Mouse (Mus musculus): ENCODE data around the gene Ror2. TPM values are rescaled to one million over a fixed set of nuclear protein-coding genes. Genes with fewer than 3 reads are reported as not detected.

Ror2 gene
- total RNA-seq, 1 experiment = 15.1 TPM

DNA sequence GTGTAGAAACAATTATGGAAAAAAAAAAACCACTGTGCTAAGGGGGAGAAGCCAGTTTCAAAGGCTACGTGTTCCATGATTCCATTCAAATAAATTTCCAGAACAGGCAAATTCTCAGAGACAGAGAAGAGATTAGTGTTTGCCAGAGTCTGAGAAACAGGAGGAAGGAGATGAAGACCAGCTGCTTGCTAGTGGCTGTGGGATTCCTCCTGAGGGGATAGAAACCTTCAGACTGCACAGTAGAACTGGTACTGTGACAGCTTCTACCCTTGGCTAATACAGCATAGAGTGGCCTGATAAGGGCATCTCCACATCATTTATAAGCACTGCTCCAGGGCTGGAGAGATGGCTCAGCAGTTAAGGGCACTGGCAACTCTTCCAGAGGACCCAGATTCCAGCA lies 11.2 kb downstream of the Ror2 start:
- no peaks in the 10 kb centered on the region for H3K9me3 ChIP-seq (ENCODE audit: control insufficient read depth, insufficient read depth, low read depth, low read length)
- in situ Hi-C loops (cut with MboI; ENCODE audit: low sequenced_read_pairs in 2 of 2, unreplicated experiment in 2 of 2) = no loop called here
- no peak for DNase-seq (ENCODE audit: low read depth, low spot score)
- H3K4me1 ChIP-seq (ENCODE audit: control insufficient read depth in 2 of 2, insufficient read depth in 2 of 2, low read length in 2 of 2, poor library complexity in 1 of 2) = no peaks in the 10 kb centered on the region
- H3K27ac ChIP-seq (ENCODE audit: insufficient read depth, low read depth, low read length, poor library complexity, severe bottlenecking) = no peak overlapping the region
- H3K9ac ChIP-seq (ENCODE audit: insufficient read depth, low read depth, low read length, poor library complexity, severe bottlenecking) = no peak overlapping the region
- no peak overlapping the region for H3K4me3 ChIP-seq (ENCODE audit: insufficient read depth in 1 of 2, low read depth in 1 of 2, low read length in 2 of 2, poor library complexity in 1 of 2, severe bottlenecking in 1 of 2)
- H3K36me3 ChIP-seq (ENCODE audit: control insufficient read depth, insufficient read depth, low read length, poor library complexity, severe bottlenecking) = no peaks in the 10 kb centered on the region
- no peak for TF ChIP-seq ZNF384 (IDR thresholded peaks at IDR 0.05; ENCODE audit: low read depth, low read length)
- TF ChIP-seq ZC3H11A (IDR thresholded peaks at IDR 0.05; ENCODE audit: borderline replicate concordance, low read depth, low read length) = no peak
- TF ChIP-seq CHD2 (IDR thresholded peaks at IDR 0.05; ENCODE audit: low read depth, low read length) = no peak
- no peak for TF ChIP-seq MAFK (IDR thresholded peaks at IDR 0.05; ENCODE audit: insufficient read depth, low read depth, low read length)
- TF ChIP-seq HCFC1 (IDR thresholded peaks at IDR 0.05; ENCODE audit: borderline replicate concordance, insufficient read depth, low read length) = no peak

DNA sequence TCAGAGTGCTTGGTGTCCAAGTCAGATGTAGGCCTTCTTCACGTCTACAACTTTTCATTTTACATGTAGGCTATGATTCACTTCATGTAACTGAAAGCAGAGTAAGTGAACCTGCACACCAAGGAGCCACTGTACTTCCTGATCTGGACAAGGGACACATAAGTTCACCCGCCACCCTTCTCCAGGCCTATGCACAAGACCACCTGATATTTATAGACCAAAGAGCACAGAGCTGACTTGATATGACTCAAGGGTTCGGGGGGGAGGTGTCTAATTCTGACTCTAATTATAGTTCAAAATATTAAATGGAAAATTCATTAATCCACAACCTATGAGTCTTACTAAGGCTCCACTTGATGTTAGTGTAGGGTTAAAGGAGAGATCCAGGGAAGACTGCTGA lies 14.3 kb downstream of the Ror2 start:
- no peak overlapping the region for H3K4me3 ChIP-seq (ENCODE audit: insufficient read depth in 1 of 2, low read depth in 1 of 2, low read length in 2 of 2, poor library complexity in 1 of 2, severe bottlenecking in 1 of 2)
- in situ Hi-C loops (cut with MboI; ENCODE audit: low sequenced_read_pairs in 2 of 2, unreplicated experiment in 2 of 2) = no loop called here
- no peaks in the 10 kb centered on the region for H3K36me3 ChIP-seq (ENCODE audit: control insufficient read depth, insufficient read depth, low read length, poor library complexity, severe bottlenecking)
- H3K27ac ChIP-seq (ENCODE audit: insufficient read depth, low read depth, low read length, poor library complexity, severe bottlenecking) = no peak overlapping the region
- TF ChIP-seq HCFC1 (IDR thresholded peaks at IDR 0.05; ENCODE audit: borderline replicate concordance, insufficient read depth, low read length) (no peak), MAFK (IDR thresholded peaks at IDR 0.05; ENCODE audit: insufficient read depth, low read depth, low read length) (no peak), CHD2 (IDR thresholded peaks at IDR 0.05; ENCODE audit: low read depth, low read length) (no peak), ZNF384 (IDR thresholded peaks at IDR 0.05; ENCODE audit: low read depth, low read length) (no peak), ZC3H11A (IDR thresholded peaks at IDR 0.05; ENCODE audit: borderline replicate concordance, low read depth, low read length) (no peak)
- H3K9me3 ChIP-seq (ENCODE audit: control insufficient read depth, insufficient read depth, low read depth, low read length) = no peaks in the 10 kb centered on the region
- no peak for DNase-seq (ENCODE audit: low read depth, low spot score)
- H3K9ac ChIP-seq (ENCODE audit: insufficient read depth, low read depth, low read length, poor library complexity, severe bottlenecking) = no peak overlapping the region
- peaks cover 0 to 3% of the 10 kb centered on the region in 2 experiments; a peak in 1 of 4 replicates for H3K4me1 ChIP-seq (ENCODE audit: control insufficient read depth in 2 of 2, insufficient read depth in 2 of 2, low read length in 2 of 2, poor library complexity in 1 of 2)

DNA sequence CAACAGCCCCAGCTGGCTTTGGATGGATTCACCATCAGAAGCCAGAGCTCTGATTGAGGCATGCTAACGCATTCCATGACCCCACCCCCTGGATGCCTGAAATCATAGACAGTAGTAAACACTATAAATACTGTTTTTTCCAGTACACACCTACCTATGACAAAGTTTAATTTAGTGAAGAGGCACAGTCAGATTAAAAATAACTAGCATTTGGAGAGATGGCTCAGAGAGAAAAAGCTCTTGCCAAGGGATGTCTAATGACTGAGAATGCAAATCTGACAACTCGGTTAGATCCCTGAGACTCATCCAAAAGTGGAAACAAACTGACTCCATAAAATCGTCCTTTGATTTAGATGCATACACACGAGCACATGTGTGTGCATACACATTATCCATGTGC lies 15.4 kb downstream of the Ror2 start:
- H3K27ac ChIP-seq (ENCODE audit: insufficient read depth, low read depth, low read length, poor library complexity, severe bottlenecking) = no peak overlapping the region
- no peaks in the 10 kb centered on the region for H3K36me3 ChIP-seq (ENCODE audit: control insufficient read depth, insufficient read depth, low read length, poor library complexity, severe bottlenecking)
- H3K9ac ChIP-seq (ENCODE audit: insufficient read depth, low read depth, low read length, poor library complexity, severe bottlenecking) = no peak overlapping the region
- in situ Hi-C loops (cut with MboI; ENCODE audit: low sequenced_read_pairs in 2 of 2, unreplicated experiment in 2 of 2) = no loop called here
- no peak for DNase-seq (ENCODE audit: low read depth, low spot score)
- TF ChIP-seq ZC3H11A (IDR thresholded peaks at IDR 0.05; ENCODE audit: borderline replicate concordance, low read depth, low read length) (no peak), ZNF384 (IDR thresholded peaks at IDR 0.05; ENCODE audit: low read depth, low read length) (no peak), MAFK (IDR thresholded peaks at IDR 0.05; ENCODE audit: insufficient read depth, low read depth, low read length) (no peak), HCFC1 (IDR thresholded peaks at IDR 0.05; ENCODE audit: borderline replicate concordance, insufficient read depth, low read length) (no peak), CHD2 (IDR thresholded peaks at IDR 0.05; ENCODE audit: low read depth, low read length) (no peak)
- H3K4me3 ChIP-seq (ENCODE audit: insufficient read depth in 1 of 2, low read depth in 1 of 2, low read length in 2 of 2, poor library complexity in 1 of 2, severe bottlenecking in 1 of 2) = no peak overlapping the region
- H3K9me3 ChIP-seq (ENCODE audit: control insufficient read depth, insufficient read depth, low read depth, low read length) = no peaks in the 10 kb centered on the region
- peaks cover 0 to 3% of the 10 kb centered on the region in 2 experiments; a peak in 1 of 4 replicates for H3K4me1 ChIP-seq (ENCODE audit: control insufficient read depth in 2 of 2, insufficient read depth in 2 of 2, low read length in 2 of 2, poor library complexity in 1 of 2)

DNA sequence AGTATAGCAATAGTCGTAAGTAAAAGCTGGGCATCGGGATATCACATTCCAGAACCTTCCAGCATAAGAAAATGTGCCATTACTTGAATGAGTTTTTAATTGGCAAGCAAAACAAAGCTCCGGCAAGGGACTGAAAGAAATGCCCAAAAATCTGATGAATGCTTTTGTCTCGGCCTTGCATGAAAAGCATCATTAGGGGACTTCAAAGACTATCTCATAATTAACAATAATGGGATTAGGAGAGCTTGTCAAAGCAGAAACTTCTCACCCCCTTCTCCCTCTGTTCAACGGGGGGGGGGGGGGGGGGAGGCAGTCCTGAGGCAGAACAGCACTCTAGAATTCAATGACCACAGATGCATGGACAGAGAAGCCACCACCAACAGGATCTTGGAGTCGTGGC lies 17.4 kb downstream of the Ror2 start:
- H3K36me3 ChIP-seq (ENCODE audit: control insufficient read depth, insufficient read depth, low read length, poor library complexity, severe bottlenecking) = no peaks in the 10 kb centered on the region
- H3K27ac ChIP-seq (ENCODE audit: insufficient read depth, low read depth, low read length, poor library complexity, severe bottlenecking) = no peak overlapping the region
- TF ChIP-seq ZC3H11A (IDR thresholded peaks at IDR 0.05; ENCODE audit: borderline replicate concordance, low read depth, low read length) (no peak), ZNF384 (IDR thresholded peaks at IDR 0.05; ENCODE audit: low read depth, low read length) (no peak), HCFC1 (IDR thresholded peaks at IDR 0.05; ENCODE audit: borderline replicate concordance, insufficient read depth, low read length) (no peak), MAFK (IDR thresholded peaks at IDR 0.05; ENCODE audit: insufficient read depth, low read depth, low read length) (no peak), CHD2 (IDR thresholded peaks at IDR 0.05; ENCODE audit: low read depth, low read length) (no peak)
- DNase-seq (ENCODE audit: low read depth, low spot score) = no peak
- H3K9ac ChIP-seq (ENCODE audit: insufficient read depth, low read depth, low read length, poor library complexity, severe bottlenecking) = no peak overlapping the region
- H3K4me1 ChIP-seq (ENCODE audit: control insufficient read depth in 2 of 2, insufficient read depth in 2 of 2, low read length in 2 of 2, poor library complexity in 1 of 2) = peaks cover 0 to 3% of the 10 kb centered on the region in 2 experiments; a peak in 1 of 4 replicates
- no peaks in the 10 kb centered on the region for H3K9me3 ChIP-seq (ENCODE audit: control insufficient read depth, insufficient read depth, low read depth, low read length)
- in situ Hi-C loops (cut with MboI; ENCODE audit: low sequenced_read_pairs in 2 of 2, unreplicated experiment in 2 of 2) = no loop called here
- H3K4me3 ChIP-seq (ENCODE audit: insufficient read depth in 1 of 2, low read depth in 1 of 2, low read length in 2 of 2, poor library complexity in 1 of 2, severe bottlenecking in 1 of 2) = no peak overlapping the region

DNA sequence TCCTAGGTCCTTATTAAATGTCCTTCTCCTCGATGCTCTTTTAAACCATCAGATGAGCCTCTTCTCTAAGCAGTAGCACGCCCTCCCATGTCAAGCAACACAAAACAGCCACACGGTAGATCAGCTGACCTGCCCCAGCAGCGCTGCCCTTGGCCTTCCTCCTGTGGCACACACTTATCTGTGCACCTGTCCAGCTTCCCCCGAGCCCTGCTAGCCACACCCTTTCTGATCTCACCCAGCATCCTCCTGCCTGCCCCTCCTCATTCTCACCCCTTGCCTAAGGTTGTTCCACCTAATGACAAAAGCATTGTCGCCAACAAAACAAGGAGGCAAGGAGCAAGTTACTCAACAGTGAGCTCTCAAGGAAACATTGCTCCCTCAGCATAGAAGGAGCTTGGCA lies 18.1 kb downstream of the Ror2 start:
- DNase-seq (ENCODE audit: low read depth, low spot score) = no peak
- Histone ChIP-seq H3K36me3 (ENCODE audit: control insufficient read depth, insufficient read depth, low read length, poor library complexity, severe bottlenecking) (no peaks in the 10 kb centered on the region), H3K27ac (ENCODE audit: insufficient read depth, low read depth, low read length, poor library complexity, severe bottlenecking) (no peak overlapping the region), H3K4me3 (ENCODE audit: insufficient read depth in 1 of 2, low read depth in 1 of 2, low read length in 2 of 2, poor library complexity in 1 of 2, severe bottlenecking in 1 of 2) (no peak overlapping the region), H3K9me3 (ENCODE audit: control insufficient read depth, insufficient read depth, low read depth, low read length) (no peaks in the 10 kb centered on the region), H3K9ac (ENCODE audit: insufficient read depth, low read depth, low read length, poor library complexity, severe bottlenecking) (no peak overlapping the region), H3K4me1 (ENCODE audit: control insufficient read depth in 2 of 2, insufficient read depth in 2 of 2, low read length in 2 of 2, poor library complexity in 1 of 2) (peaks cover 0 to 8% of the 10 kb centered on the region in 2 experiments; a peak in 1 of 4 replicates)
- in situ Hi-C loops (cut with MboI; ENCODE audit: low sequenced_read_pairs in 2 of 2, unreplicated experiment in 2 of 2) = no loop called here
- TF ChIP-seq HCFC1 (IDR thresholded peaks at IDR 0.05; ENCODE audit: borderline replicate concordance, insufficient read depth, low read length) (no peak), ZNF384 (IDR thresholded peaks at IDR 0.05; ENCODE audit: low read depth, low read length) (no peak), ZC3H11A (IDR thresholded peaks at IDR 0.05; ENCODE audit: borderline replicate concordance, low read depth, low read length) (no peak), MAFK (IDR thresholded peaks at IDR 0.05; ENCODE audit: insufficient read depth, low read depth, low read length) (no peak), CHD2 (IDR thresholded peaks at IDR 0.05; ENCODE audit: low read depth, low read length) (no peak)

Measured in ES-E14 (cell line).